In genomic region chr12:84968831-84969655, GRCm38 (mm10) we compare ENCODE assay signal across 8 mouse cellular contexts. TPM values are rescaled to one million over a fixed set of nuclear protein-coding genes. Genes with fewer than 3 reads are reported as not detected.
A peak's percentile ranks its signal among the peaks of the same experiment; 100 is the strongest.
DNase-seq lines count a peak whose midpoint lies in the region; ATAC-seq and TF ChIP-seq lines count a peak whose summit lies in the region.

No protein-coding gene starts in this region.

- intact Hi-C loops in left cerebral cortex, postnatal 25 days (cut with DNase I), result no loop called here

- no peak for ATAC-seq in kidney, postnatal 0 days (replicated peaks; ENCODE audit: low FRiP score, low read depth)
- no peak for ATAC-seq in embryonic facial prominence, embryonic 13.5 days (ENCODE audit: insufficient number of reproducible peaks, insufficient read depth, low FRiP score, low TSS enrichment, low read depth)
- no peak; the same call in 1 of the 2 replicates for ATAC-seq in intestine, postnatal 0 days

- H3K4me2 ChIP-seq in kidney, postnatal 0 days (ENCODE audit: low read length), result peak overlapping the region; percentile 90
- peak overlapping the region; percentile 93 for H3K4me2 ChIP-seq in embryonic facial prominence, embryonic 13.5 days
- H3K4me2 ChIP-seq in intestine, postnatal 0 days (replicated peaks; ENCODE audit: low read depth), result peak overlapping the region; percentile 86

- TF ChIP-seq CTCF in kidney, postnatal 0 days (IDR thresholded peaks at IDR 0.05; ENCODE audit: low read depth), result no peak
- no peak for TF ChIP-seq CTCF in intestine, postnatal 0 days (IDR thresholded peaks at IDR 0.05; ENCODE audit: low read depth)

- DNase-seq in kidney, postnatal 0 days (ENCODE audit: low spot score), result no peak
- no peak for DNase-seq in kidney, postnatal 10 days
- DNase-seq in naive thymus-derived CD4-positive, alpha-beta T cell, adult 2 months (ENCODE audit: low read depth), result peak; percentile 32
- no peak for DNase-seq in right cerebral cortex, postnatal 10 days (ENCODE audit: low spot score in 2 of 2)
- DNase-seq in thymus, postnatal 36 days, result no peak
- no peak for DNase-seq in left cerebral cortex, postnatal 25 days (ENCODE audit: low spot score in 2 of 2)

- H3K4me3 ChIP-seq in kidney, postnatal 0 days (replicated peaks; ENCODE audit: low read depth, low read length), result no peak overlapping the region
- peak overlapping the region; percentile 71 for H3K4me3 ChIP-seq in embryonic facial prominence, embryonic 13.5 days
- peak overlapping the region; percentile 91 for H3K4me3 ChIP-seq in intestine, postnatal 0 days (ENCODE audit: low read depth, low read length)

- no peak overlapping the region for H3K27ac ChIP-seq in kidney, postnatal 0 days
- H3K27ac ChIP-seq in embryonic facial prominence, embryonic 13.5 days, result no peak overlapping the region
- H3K27ac ChIP-seq in intestine, postnatal 0 days (ENCODE audit: low read depth, low read length), result no peak overlapping the region

- H3K4me1 ChIP-seq in kidney, postnatal 0 days (replicated peaks; ENCODE audit: insufficient read depth, low read length), result peaks cover 4% of the 10 kb centered on the region; the same call in 1 of the 2 replicates
- peaks cover 17% of the 10 kb centered on the region for H3K4me1 ChIP-seq in embryonic facial prominence, embryonic 13.5 days
- H3K4me1 ChIP-seq in intestine, postnatal 0 days (replicated peaks; ENCODE audit: control insufficient read depth, insufficient read depth, low read length), result no peaks in the 10 kb centered on the region

- H3K9me3 ChIP-seq in kidney, postnatal 0 days (replicated peaks; ENCODE audit: low read length), result no peaks in the 10 kb centered on the region
- no peaks in the 10 kb centered on the region for H3K9me3 ChIP-seq in embryonic facial prominence, embryonic 13.5 days
- no peaks in the 10 kb centered on the region for H3K9me3 ChIP-seq in intestine, postnatal 0 days (ENCODE audit: control insufficient read depth)

- no peak overlapping the region for H3K9ac ChIP-seq in kidney, postnatal 0 days (ENCODE audit: low read depth, low read length)
- H3K9ac ChIP-seq in embryonic facial prominence, embryonic 13.5 days, result peak overlapping the region; percentile 84
- H3K9ac ChIP-seq in intestine, postnatal 0 days (ENCODE audit: low read depth, low read length), result peak overlapping the region; percentile 86

- no peaks in the 10 kb centered on the region for H3K36me3 ChIP-seq in kidney, postnatal 0 days (ENCODE audit: insufficient read depth, low read length)
- H3K36me3 ChIP-seq in embryonic facial prominence, embryonic 13.5 days, result peaks cover 17% of the 10 kb centered on the region
- H3K36me3 ChIP-seq in intestine, postnatal 0 days (ENCODE audit: control insufficient read depth, insufficient read depth), result peaks cover 16% of the 10 kb centered on the region

- H3K27me3 ChIP-seq in kidney, postnatal 0 days (ENCODE audit: insufficient read depth, low read length), result no peaks in the 10 kb centered on the region
- no peaks in the 10 kb centered on the region for H3K27me3 ChIP-seq in embryonic facial prominence, embryonic 13.5 days
- H3K27me3 ChIP-seq in intestine, postnatal 0 days (replicated peaks; ENCODE audit: control insufficient read depth, insufficient read depth, low read length), result no peaks in the 10 kb centered on the region

- WGBS in kidney, postnatal 0 days, result 76% methylated on average over 16 of the region's 16 CpGs
- 83% methylated on average over 16 of the region's 16 CpGs for WGBS in embryonic facial prominence, embryonic 13.5 days
- 72% methylated on average over 16 of the region's 16 CpGs for WGBS in intestine, postnatal 0 days

RNA-seq across cellular contexts. Expression of gene Fcf1, which starts 1.7 kb away (rescaled TPM):
- 137 and 143 TPM in 2 replicates for polyA plus RNA-seq in kidney, postnatal 0 days (2015; fragmentation: Nextera tagmentation; extraction: Ambion mirVana)
- polyA plus RNA-seq in embryonic facial prominence, embryonic 13.5 days (2015; fragmentation: Nextera tagmentation; extraction: Ambion mirVana), result 161 and 174 TPM in 2 replicates
- 91.3 and 97.3 TPM in 2 replicates for polyA plus RNA-seq in intestine, postnatal 0 days (2015; fragmentation: Nextera tagmentation; extraction: Ambion mirVana)
- total RNA-seq in left cerebral cortex, postnatal 25 days (2021), result 10 to 100 TPM; 28.6 to 38.3 TPM

RNA-seq across cellular contexts. Expression of gene Arel1, which starts 1.7 kb away (rescaled TPM):
- polyA plus RNA-seq in kidney, postnatal 0 days (2015; fragmentation: Nextera tagmentation; extraction: Ambion mirVana), result 8.8 and 9.8 TPM in 2 replicates
- 14.4 and 16.3 TPM in 2 replicates for polyA plus RNA-seq in embryonic facial prominence, embryonic 13.5 days (2015; fragmentation: Nextera tagmentation; extraction: Ambion mirVana)
- polyA plus RNA-seq in intestine, postnatal 0 days (2015; fragmentation: Nextera tagmentation; extraction: Ambion mirVana), result 5.1 and 5.5 TPM in 2 replicates
- total RNA-seq in left cerebral cortex, postnatal 25 days (2021), result 100 to 1,000 TPM; 101 to 120 TPM

RNA-seq across cellular contexts. Expression of gene Ylpm1, which starts 27.1 kb away (rescaled TPM):
- 19.5 and 19.7 TPM in 2 replicates for polyA plus RNA-seq in kidney, postnatal 0 days (2015; fragmentation: Nextera tagmentation; extraction: Ambion mirVana)
- polyA plus RNA-seq in embryonic facial prominence, embryonic 13.5 days (2015; fragmentation: Nextera tagmentation; extraction: Ambion mirVana), result 37.5 and 45.9 TPM in 2 replicates
- polyA plus RNA-seq in intestine, postnatal 0 days (2015; fragmentation: Nextera tagmentation; extraction: Ambion mirVana), result 12.4 and 12.8 TPM in 2 replicates
- 100 to 1,000 TPM; 111 to 126 TPM for total RNA-seq in left cerebral cortex, postnatal 25 days (2021)
